Mouse (Mus musculus): Measurements from ENCODE around the gene 1700028P14Rik. TPM values are rescaled to one million over a fixed set of nuclear protein-coding genes. Genes with fewer than 3 reads are reported as not detected.

1700028P14Rik gene
- polyA plus RNA-seq, 1 experiment from 2014 or later, result not detected

DNA sequence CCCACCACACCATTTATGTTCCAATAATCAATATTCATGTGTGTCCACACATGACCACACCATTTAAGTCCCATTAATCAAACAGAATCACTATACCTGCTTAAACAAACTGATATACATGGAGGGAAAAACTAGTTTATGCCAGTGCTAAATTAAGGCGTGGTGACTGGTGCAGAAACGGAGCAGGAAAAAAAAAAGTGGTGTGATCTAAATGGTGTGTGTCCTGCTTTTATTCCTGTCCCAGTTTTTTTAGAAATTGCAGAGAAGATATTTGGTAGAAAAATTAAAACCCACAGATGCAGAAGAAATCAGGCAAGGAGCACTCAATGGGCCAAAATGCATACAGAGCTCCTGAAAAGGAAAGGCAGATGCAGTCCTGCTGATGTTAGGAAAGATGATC is 44.7 kb downstream of the 1700028P14Rik start:
- Histone ChIP-seq H3K27me3 (no peaks in the 10 kb centered on the region), H3K27ac (no peak overlapping the region), H3K36me3 (no peaks in the 10 kb centered on the region), H3K4me2 (no peak overlapping the region), H3K9me3 (no peaks in the 10 kb centered on the region), H3K4me3 (replicated peaks) (no peak overlapping the region), H3K9ac (replicated peaks) (no peak overlapping the region), H3K4me1 (replicated peaks) (no peaks in the 10 kb centered on the region)
- WGBS, result 96% methylated on average over 2 of the region's 2 CpGs
- no peak for ATAC-seq (ENCODE audit: insufficient number of reproducible peaks, insufficient read depth, low FRiP score, low TSS enrichment, low read depth)

DNA sequence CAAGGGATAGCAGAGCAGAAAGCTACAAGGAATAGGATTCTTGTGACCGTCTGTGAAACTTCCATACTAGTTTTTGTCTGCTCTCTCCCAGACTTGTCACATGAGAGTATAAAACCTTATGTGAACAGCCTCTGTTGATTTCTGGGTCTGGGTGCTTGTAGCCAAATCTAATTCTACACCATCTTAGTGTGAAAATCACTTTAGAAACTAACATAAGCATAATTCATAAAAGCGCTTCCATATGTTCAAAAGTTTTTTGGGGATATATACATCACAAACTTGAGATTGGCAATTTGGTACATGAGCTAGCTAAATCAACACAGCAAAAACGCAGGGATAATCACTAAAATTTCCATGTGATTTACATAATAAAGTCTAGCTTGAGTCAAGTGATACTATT is 57.7 kb downstream of the 1700028P14Rik start:
- Histone ChIP-seq H3K27ac (no peak overlapping the region), H3K4me2 (no peak overlapping the region)
- ATAC-seq (ENCODE audit: insufficient number of reproducible peaks, insufficient read depth, low FRiP score, low TSS enrichment, low read depth), result no peak

DNA sequence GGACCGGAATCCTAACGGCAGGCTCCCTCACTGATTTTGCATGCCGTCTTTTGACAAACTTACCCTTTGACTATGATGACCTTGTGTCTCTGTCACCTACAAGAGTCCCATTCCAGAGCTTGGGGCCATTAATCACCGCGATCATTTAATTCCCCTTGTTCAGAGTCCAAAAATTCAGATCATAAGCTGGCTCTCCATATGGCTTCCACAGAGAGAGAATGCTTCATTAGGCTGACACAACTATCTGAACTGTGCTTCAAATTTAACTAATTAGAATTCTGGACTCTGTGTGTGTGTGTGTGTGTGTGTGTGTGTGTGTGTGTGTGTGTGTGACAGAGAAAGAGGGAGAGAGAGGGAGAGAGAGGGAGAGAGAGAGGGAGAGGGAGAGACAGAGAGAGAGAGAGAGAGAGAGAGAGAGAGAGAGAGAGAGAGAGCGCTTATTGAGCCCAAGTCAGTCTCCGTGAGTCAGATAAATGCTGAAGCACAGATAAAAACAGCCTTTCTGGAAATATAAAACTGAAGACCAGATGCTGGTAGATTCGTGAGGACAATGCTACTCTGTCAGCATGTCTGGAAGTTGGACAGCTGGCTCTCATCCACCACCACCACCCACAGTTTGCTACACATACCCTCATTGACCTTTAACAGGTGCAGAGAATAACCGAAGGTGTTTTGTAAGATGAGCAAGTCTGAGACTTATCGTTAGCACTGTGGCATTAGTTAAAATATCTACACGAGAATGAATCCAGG is 73.8 kb downstream of the 1700028P14Rik start:
- Histone ChIP-seq H3K9ac (replicated peaks) (no peak overlapping the region), H3K4me2 (no peak overlapping the region), H3K27ac (no peak overlapping the region), H3K27me3 (no peaks in the 10 kb centered on the region), H3K4me3 (replicated peaks) (no peak overlapping the region), H3K9me3 (no peaks in the 10 kb centered on the region), H3K36me3 (no peaks in the 10 kb centered on the region), H3K4me1 (replicated peaks) (no peaks in the 10 kb centered on the region)
- no peak for ATAC-seq (ENCODE audit: insufficient number of reproducible peaks, insufficient read depth, low FRiP score, low TSS enrichment, low read depth)
- 82% methylated on average over 11 of the region's 11 CpGs for WGBS

More for the DNA sequence above, 57.7 kb downstream of the 1700028P14Rik start:
- H3K27me3 ChIP-seq, result no peaks in the 10 kb centered on the region
- WGBS, result 88% methylated on average over 3 of the region's 3 CpGs
- H3K9ac ChIP-seq (replicated peaks), result no peak overlapping the region
- no peak overlapping the region for H3K4me3 ChIP-seq (replicated peaks)
- no peaks in the 10 kb centered on the region for H3K36me3 ChIP-seq
- H3K9me3 ChIP-seq, result no peaks in the 10 kb centered on the region
- H3K4me1 ChIP-seq (replicated peaks), result no peaks in the 10 kb centered on the region

DNA sequence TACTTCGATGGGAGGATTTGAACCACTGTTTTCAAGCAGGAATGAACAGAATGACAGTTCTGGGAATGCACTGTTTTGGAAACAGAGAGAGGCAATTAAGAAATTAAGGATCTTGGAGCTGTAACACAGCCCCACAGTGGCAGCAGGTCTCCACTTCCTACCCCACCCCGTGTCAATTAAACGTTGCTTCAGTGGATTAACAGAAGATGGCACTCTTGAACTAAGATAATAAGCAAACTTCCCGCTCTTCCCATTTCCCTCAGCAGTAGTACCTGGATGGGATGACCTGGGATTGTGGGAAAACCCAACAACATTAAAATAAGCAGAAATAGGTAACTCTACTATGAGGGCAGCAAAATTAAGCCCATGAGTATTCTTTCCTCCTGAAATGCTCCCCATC is 75.9 kb downstream of the 1700028P14Rik start:
- 47% methylated on average over 4 of the region's 4 CpGs for WGBS
- Histone ChIP-seq H3K27ac (no peak overlapping the region), H3K9ac (replicated peaks) (no peak overlapping the region), H3K4me1 (replicated peaks) (no peaks in the 10 kb centered on the region), H3K4me3 (replicated peaks) (no peak overlapping the region), H3K4me2 (no peak overlapping the region), H3K9me3 (no peaks in the 10 kb centered on the region), H3K36me3 (no peaks in the 10 kb centered on the region), H3K27me3 (no peaks in the 10 kb centered on the region)
- no peak for ATAC-seq (ENCODE audit: insufficient number of reproducible peaks, insufficient read depth, low FRiP score, low TSS enrichment, low read depth)

DNA sequence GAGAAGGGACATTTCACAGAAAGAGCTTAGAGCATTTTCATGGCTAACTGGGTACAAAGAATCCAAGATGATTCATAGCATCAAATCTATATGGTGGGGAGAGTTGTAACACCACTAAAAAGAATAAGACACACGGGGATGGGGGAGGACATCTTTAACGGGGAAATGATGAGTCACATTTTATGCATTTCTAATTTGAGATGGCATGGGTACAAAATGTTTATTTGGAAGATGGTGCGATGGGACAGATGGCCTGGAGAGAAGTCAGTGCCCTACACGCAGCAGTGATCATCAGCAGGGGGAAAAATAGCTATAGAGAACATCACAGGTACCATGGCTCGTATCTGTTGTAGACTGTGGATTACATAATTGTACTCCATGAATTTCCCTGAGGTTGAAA is 88.9 kb downstream of the 1700028P14Rik start:
- Histone ChIP-seq H3K4me2 (no peak overlapping the region), H3K36me3 (no peaks in the 10 kb centered on the region), H3K9ac (replicated peaks) (no peak overlapping the region), H3K9me3 (no peaks in the 10 kb centered on the region), H3K27ac (no peak overlapping the region), H3K4me3 (replicated peaks) (no peak overlapping the region), H3K4me1 (replicated peaks) (no peaks in the 10 kb centered on the region), H3K27me3 (no peaks in the 10 kb centered on the region)
- WGBS, result 89% methylated on average over 5 of the region's 5 CpGs
- ATAC-seq (ENCODE audit: insufficient number of reproducible peaks, insufficient read depth, low FRiP score, low TSS enrichment, low read depth), result no peak

DNA sequence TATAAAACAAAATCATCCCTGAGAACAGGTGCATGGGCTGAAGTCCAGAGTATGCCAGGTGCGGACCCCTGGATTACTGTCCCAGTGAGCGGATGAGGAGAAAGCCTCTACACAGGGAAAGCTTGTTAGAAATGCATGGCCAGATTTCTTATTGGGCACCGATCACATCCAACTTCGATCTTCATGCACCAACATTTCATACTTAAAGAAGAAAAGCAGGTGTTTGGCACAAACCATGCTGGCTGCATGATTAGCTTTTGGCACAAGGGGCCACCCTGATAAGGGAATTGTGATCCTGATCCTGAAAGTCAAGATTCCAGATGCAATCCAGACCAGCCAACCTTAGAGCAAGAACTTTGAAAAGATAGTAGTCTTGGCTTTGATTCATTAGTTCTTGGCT is 90.0 kb downstream of the 1700028P14Rik start:
- Histone ChIP-seq H3K27ac (no peak overlapping the region), H3K4me2 (no peak overlapping the region), H3K9me3 (no peaks in the 10 kb centered on the region), H3K27me3 (no peaks in the 10 kb centered on the region), H3K4me1 (replicated peaks) (no peaks in the 10 kb centered on the region), H3K4me3 (replicated peaks) (no peak overlapping the region), H3K36me3 (no peaks in the 10 kb centered on the region), H3K9ac (replicated peaks) (no peak overlapping the region)
- 93% methylated on average over 4 of the region's 4 CpGs for WGBS
- no peak for ATAC-seq (ENCODE audit: insufficient number of reproducible peaks, insufficient read depth, low FRiP score, low TSS enrichment, low read depth)

DNA sequence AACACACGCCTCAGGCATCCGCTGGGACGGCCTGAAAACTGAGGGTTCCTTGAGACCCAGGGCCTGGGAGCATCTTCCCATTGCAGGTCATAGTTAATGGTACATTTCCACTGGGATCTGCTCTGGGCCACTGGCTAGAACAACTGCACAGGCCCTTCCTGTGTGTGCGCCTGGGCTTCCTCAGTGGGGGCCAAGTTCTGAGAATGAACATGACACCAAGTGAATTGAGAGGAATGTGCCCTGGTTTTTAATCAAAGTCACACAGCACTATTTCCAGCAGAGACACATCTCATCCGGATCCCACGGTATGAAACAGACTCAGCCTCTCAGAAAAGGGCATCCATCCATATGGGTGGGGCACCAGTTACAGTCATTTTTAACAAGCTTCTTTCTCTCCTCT is 90.6 kb downstream of the 1700028P14Rik start:
- Histone ChIP-seq H3K9me3 (no peaks in the 10 kb centered on the region), H3K9ac (replicated peaks) (no peak overlapping the region), H3K36me3 (no peaks in the 10 kb centered on the region), H3K27ac (no peak overlapping the region), H3K4me3 (replicated peaks) (no peak overlapping the region), H3K4me1 (replicated peaks) (no peaks in the 10 kb centered on the region), H3K4me2 (no peak overlapping the region), H3K27me3 (no peaks in the 10 kb centered on the region)
- WGBS, result 87% methylated on average over 6 of the region's 6 CpGs
- no peak for ATAC-seq (ENCODE audit: insufficient number of reproducible peaks, insufficient read depth, low FRiP score, low TSS enrichment, low read depth)

DNA sequence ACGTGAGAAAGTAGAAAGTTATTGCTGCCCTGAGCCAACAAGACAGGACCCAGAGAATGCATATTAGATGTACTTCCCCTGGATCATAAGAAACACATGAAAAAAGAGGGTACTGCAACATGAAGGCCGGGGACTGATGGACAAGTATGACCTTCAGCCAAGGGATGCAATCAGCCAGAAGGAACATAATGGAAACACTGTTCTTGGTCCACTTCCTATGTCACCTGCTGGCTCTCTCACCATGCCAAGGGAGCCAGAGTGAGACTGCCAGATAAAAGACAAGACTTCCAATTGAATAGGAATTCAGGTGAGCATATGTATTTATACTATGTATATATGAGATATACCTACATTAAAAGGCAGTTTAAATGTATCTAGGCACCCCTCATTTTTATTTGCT is 99.2 kb downstream of the 1700028P14Rik start:
- Histone ChIP-seq H3K9ac (replicated peaks) (no peak overlapping the region), H3K36me3 (no peaks in the 10 kb centered on the region), H3K4me3 (replicated peaks) (no peak overlapping the region), H3K27ac (no peak overlapping the region), H3K4me2 (no peak overlapping the region), H3K9me3 (no peaks in the 10 kb centered on the region), H3K27me3 (no peaks in the 10 kb centered on the region), H3K4me1 (replicated peaks) (no peaks in the 10 kb centered on the region)
- no peak for ATAC-seq (ENCODE audit: insufficient number of reproducible peaks, insufficient read depth, low FRiP score, low TSS enrichment, low read depth)
- 71% methylated on average over 2 of the region's 2 CpGs for WGBS

DNA sequence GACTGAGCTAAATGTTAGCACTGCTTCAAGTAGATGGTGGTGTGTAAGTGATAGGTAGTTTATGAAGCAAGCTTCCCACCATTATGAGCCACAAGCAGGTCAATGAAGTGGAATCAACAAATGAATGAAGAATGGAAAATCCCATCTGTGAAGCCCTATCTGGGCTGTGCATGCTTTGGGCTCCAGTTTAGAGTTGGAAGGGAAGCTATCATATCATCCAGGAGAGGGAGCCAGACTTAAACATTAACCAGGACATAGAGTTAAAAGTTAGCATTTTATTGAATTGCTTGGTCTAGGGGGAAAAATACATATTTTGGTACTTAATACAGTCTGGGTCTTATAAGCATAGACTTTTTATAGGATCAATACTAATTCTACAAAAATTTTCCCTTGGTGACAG is 107.0 kb downstream of the 1700028P14Rik start:
- Histone ChIP-seq H3K4me3 (replicated peaks) (no peak overlapping the region), H3K4me2 (no peak overlapping the region), H3K4me1 (replicated peaks) (no peaks in the 10 kb centered on the region), H3K27ac (no peak overlapping the region), H3K27me3 (no peaks in the 10 kb centered on the region), H3K9ac (replicated peaks) (no peak overlapping the region), H3K36me3 (no peaks in the 10 kb centered on the region), H3K9me3 (no peaks in the 10 kb centered on the region)
- no peak for ATAC-seq (ENCODE audit: insufficient number of reproducible peaks, insufficient read depth, low FRiP score, low TSS enrichment, low read depth)

DNA sequence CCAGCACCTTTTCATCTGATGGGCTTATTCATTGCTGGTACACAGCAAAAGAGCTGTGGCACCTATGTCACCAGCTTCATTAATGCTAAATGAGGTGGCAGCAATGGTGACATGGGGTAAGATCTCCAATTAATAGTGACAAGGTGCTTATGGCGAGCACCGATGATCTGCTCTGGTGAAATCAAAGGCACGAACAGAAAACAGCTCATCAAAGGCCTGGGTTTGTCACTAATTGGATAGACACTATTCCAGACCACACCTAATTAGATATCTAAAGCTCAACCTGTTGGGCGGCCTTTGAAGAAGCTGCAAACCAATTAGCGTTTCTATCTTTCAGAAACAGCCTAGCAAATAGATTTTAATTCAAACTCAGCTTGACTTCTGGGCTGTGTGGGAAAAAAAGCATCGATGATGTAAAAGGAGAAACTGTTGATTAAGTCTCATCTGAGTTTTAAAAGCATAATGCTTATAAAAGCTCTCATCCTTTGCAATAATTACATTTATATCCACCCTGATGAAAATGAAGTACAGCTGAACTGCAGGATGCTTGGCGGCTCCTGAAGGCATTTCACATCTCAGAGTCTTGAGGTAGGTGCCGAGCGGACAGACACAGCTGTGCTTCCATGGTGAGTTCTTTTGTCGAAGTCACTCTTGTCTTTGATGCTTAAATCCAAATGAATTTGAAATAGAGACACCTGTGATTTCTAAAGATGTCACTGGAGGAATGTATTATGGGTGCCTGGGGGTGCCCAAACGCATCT is 109.2 kb downstream of the 1700028P14Rik start:
- no peak overlapping the region for H3K9ac ChIP-seq (replicated peaks)
- no peaks in the 10 kb centered on the region for H3K9me3 ChIP-seq
- no peak overlapping the region for H3K4me3 ChIP-seq (replicated peaks)
- no peak overlapping the region for H3K27ac ChIP-seq
- no peaks in the 10 kb centered on the region for H3K4me1 ChIP-seq (replicated peaks)
- no peak for ATAC-seq (ENCODE audit: insufficient number of reproducible peaks, insufficient read depth, low FRiP score, low TSS enrichment, low read depth)
- H3K4me2 ChIP-seq, result no peak overlapping the region
- H3K27me3 ChIP-seq, result no peaks in the 10 kb centered on the region
- 79% methylated on average over 11 of the region's 11 CpGs for WGBS
- H3K36me3 ChIP-seq, result no peaks in the 10 kb centered on the region

DNA sequence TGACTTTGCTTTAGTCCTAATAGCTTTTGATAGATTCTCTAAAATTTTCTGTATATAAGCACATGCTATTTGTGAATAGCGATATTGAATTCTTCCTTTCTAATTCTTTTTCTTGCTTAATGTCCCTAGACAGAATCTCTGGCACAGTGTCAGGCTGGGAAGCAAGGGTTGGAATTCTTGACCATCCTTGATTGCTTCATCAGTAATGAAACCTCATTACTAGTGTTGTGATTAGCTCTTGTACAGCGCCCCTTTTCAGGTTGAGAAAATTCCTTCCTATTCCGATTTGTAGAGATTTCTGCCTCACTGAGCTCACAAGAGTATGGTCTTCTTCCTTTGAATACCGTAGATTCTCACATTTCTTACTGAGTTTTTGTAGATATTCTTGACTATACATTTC is 109.9 kb downstream of the 1700028P14Rik start:
- Histone ChIP-seq H3K27ac (no peak overlapping the region), H3K4me1 (replicated peaks) (no peaks in the 10 kb centered on the region), H3K27me3 (no peaks in the 10 kb centered on the region), H3K4me2 (no peak overlapping the region), H3K9ac (replicated peaks) (no peak overlapping the region), H3K36me3 (no peaks in the 10 kb centered on the region), H3K4me3 (replicated peaks) (no peak overlapping the region), H3K9me3 (no peaks in the 10 kb centered on the region)
- no peak for ATAC-seq (ENCODE audit: insufficient number of reproducible peaks, insufficient read depth, low FRiP score, low TSS enrichment, low read depth)
- 87% methylated on average over 4 of the region's 4 CpGs for WGBS

DNA sequence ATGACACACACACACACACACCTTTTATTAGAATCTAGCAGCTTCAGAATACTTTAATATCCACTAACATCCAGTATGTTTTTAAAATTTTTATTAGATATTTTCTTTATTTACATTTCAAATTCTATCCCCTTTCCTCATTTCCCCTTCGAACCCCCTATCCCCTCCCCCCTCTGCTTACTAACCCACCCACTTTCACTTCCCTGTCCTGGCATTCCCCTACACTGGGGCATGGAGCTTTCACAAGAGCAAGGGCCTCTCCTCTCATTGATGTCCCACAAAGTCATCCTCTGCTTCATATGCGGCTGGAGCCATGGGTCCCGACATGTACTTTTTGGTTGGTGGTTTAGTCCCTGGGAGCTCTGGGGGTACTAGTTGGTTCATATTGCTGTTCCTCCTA is 116.9 kb downstream of the 1700028P14Rik start:
- no peaks in the 10 kb centered on the region for H3K9me3 ChIP-seq
- H3K4me3 ChIP-seq (replicated peaks), result no peak overlapping the region
- H3K36me3 ChIP-seq, result no peaks in the 10 kb centered on the region
- no peaks in the 10 kb centered on the region for H3K4me1 ChIP-seq (replicated peaks)
- WGBS, result 90% methylated on average over 3 of the region's 3 CpGs
- no peak overlapping the region for H3K9ac ChIP-seq (replicated peaks)
- H3K27ac ChIP-seq, result no peak overlapping the region
- no peak overlapping the region for H3K4me2 ChIP-seq
- ATAC-seq (ENCODE audit: insufficient number of reproducible peaks, insufficient read depth, low FRiP score, low TSS enrichment, low read depth), result no peak
- no peaks in the 10 kb centered on the region for H3K27me3 ChIP-seq
